Mouse (Mus musculus) liver, adult (tissue): ENCODE data around the gene Cidec.

Experiments used
- GATA4 ChIP-seq: IDR thresholded peaks from 2 replicates; pipeline ENCODE4 v1.6.1; 2014; ENCODE audit warnings: mild to moderate bottlenecking, low read length; ENCODE audit not compliant: insufficient replicate concordance

The Cidec gene

GRCm38 (mm10) chr6:113377172-113377495 is 58.4 kb downstream of the Cidec start:
- TF ChIP-seq GATA4 = no peak
